Mouse (Mus musculus): Measurements from ENCODE around the gene Nup155.

- TF ChIP-seq CHD2 (IDR thresholded peaks at IDR 0.05; ENCODE audit: low read depth, low read length) (no peak), MAFK (IDR thresholded peaks at IDR 0.05; ENCODE audit: insufficient read depth, low read depth, low read length) (no peak)
Observed at GRCm38 (mm10) chr15:8131761-8132160, 22.7 kb downstream of the Nup155 start.
